Mouse (Mus musculus): ENCODE results near the gene Atg7.
A peak's percentile ranks its signal among the peaks of the same experiment; 100 is the strongest.
"Not testable (repeated sequence)": the region's sequence is repeated elsewhere in the genome, so short reads cannot be mapped to it uniquely, and the experiment has no call there.

Atg7 gene

GRCm38 (mm10) chr6:114880798-114881197 is 237.9 kb downstream of the Atg7 start:
- DNase-seq (ENCODE audit: low spot score in 2 of 2), result no peak

- DNase-seq (ENCODE audit: low spot score in 2 of 2), result no peak
Observed at GRCm38 (mm10) chr6:114882212-114882611, 239.3 kb downstream of the Atg7 start.

GRCm38 (mm10) chr6:114882675-114883074 is 239.8 kb downstream of the Atg7 start:
- no peak for DNase-seq (ENCODE audit: low spot score in 2 of 2)

- DNase-seq (ENCODE audit: low spot score in 2 of 2), result peak; percentile 67 to 81
Observed at GRCm38 (mm10) chr6:114883261-114883740, 240.4 kb downstream of the Atg7 start.

- DNase-seq (ENCODE audit: low spot score in 2 of 2), result no peak
Observed at GRCm38 (mm10) chr6:114885129-114885528, 242.2 kb downstream of the Atg7 start.

- DNase-seq (ENCODE audit: low spot score in 2 of 2), result no peak
Observed at GRCm38 (mm10) chr6:114886012-114886411, 243.1 kb downstream of the Atg7 start.

GRCm38 (mm10) chr6:114886504-114887361 is 243.8 kb downstream of the Atg7 start:
- no peak for DNase-seq (ENCODE audit: low spot score in 2 of 2)

GRCm38 (mm10) chr6:114888922-114889321 is 246.0 kb downstream of the Atg7 start:
- peak; percentile 64 to 80 for DNase-seq (ENCODE audit: low spot score in 2 of 2)

GRCm38 (mm10) chr6:114889971-114890370 is 247.1 kb downstream of the Atg7 start:
- not testable (repeated sequence) for DNase-seq (ENCODE audit: low spot score in 2 of 2)

GRCm38 (mm10) chr6:114890411-114891115 is 247.7 kb downstream of the Atg7 start:
- peak; percentile 61 to 85 for DNase-seq (ENCODE audit: low spot score in 2 of 2)

- DNase-seq (ENCODE audit: low spot score in 2 of 2), result no peak
Observed at GRCm38 (mm10) chr6:114891272-114891671, 248.4 kb downstream of the Atg7 start.

GRCm38 (mm10) chr6:114891771-114892170 is 248.9 kb downstream of the Atg7 start:
- DNase-seq (ENCODE audit: low spot score in 2 of 2), result no peak

GRCm38 (mm10) chr6:114892363-114892762 is 249.5 kb downstream of the Atg7 start:
- DNase-seq (ENCODE audit: low spot score in 2 of 2), result peak; percentile 71 to 79

GRCm38 (mm10) chr6:114893427-114894209 is 250.7 kb downstream of the Atg7 start:
- DNase-seq (ENCODE audit: low spot score in 2 of 2), result peak; percentile 59 to 77

GRCm38 (mm10) chr6:114894548-114895106 is 251.7 kb downstream of the Atg7 start:
- DNase-seq (ENCODE audit: low spot score in 2 of 2), result no peak

GRCm38 (mm10) chr6:114895191-114895590 is 252.3 kb downstream of the Atg7 start:
- no peak for DNase-seq (ENCODE audit: low spot score in 2 of 2)

- no peak for DNase-seq (ENCODE audit: low spot score in 2 of 2)
Observed at GRCm38 (mm10) chr6:114896281-114896680, 253.4 kb downstream of the Atg7 start.

- DNase-seq (ENCODE audit: low spot score in 2 of 2), result no peak
Observed at GRCm38 (mm10) chr6:114898949-114899348, 256.1 kb downstream of the Atg7 start.

- DNase-seq (ENCODE audit: low spot score in 2 of 2), result no peak
Observed at GRCm38 (mm10) chr6:114899652-114900051, 256.8 kb downstream of the Atg7 start.

- DNase-seq (ENCODE audit: low spot score in 2 of 2), result no peak
Observed at GRCm38 (mm10) chr6:114900194-114900593, 257.3 kb downstream of the Atg7 start.

- DNase-seq (ENCODE audit: low spot score in 2 of 2), result no peak
Observed at GRCm38 (mm10) chr6:114901321-114901824, 258.5 kb downstream of the Atg7 start.

All from left cerebral cortex, adult 9 months (tissue).